Mouse (Mus musculus) forebrain, embryonic 14.5 days (tissue): ENCODE results near the gene Cdk4. TPM values are rescaled to one million over a fixed set of nuclear protein-coding genes. Genes with fewer than 3 reads are reported as not detected.

ENCODE experiments used
- ATAC-seq: fragments of 200-750 bp; cut with Nextera tagmentation; 2 replicates; pipeline ENCODE4 v1.8.0; 2017; ENCODE audit warnings: mild to moderate bottlenecking, moderate library complexity
- DNase-seq: peaks from one replicate; pipeline ENCODE4 v3.0.0-alpha.2; 2015; ENCODE audit warnings: low spot score
- H3K27ac ChIP-seq: fragments of 300-500 bp; sonication (generic); 2 replicates; pipeline ENCODE4 v1.5.1; 2014; ENCODE audit warnings: low read depth, mild to moderate bottlenecking, control low read depth, low read length, moderate library complexity
- H3K27me3 ChIP-seq: fragments of 300-500 bp; sonication (generic); replicated peaks from 2 replicates; pipeline ENCODE4 v1.6.1; 2014; ENCODE audit warnings: low read length, control low read depth, mixed read lengths; ENCODE audit not compliant: control insufficient read depth, insufficient read depth
- H3K36me3 ChIP-seq: fragments of 300-500 bp; sonication (generic); 2 replicates; pipeline ENCODE4 v1.6.1; 2014; ENCODE audit warnings: low read length, control low read depth; ENCODE audit not compliant: control insufficient read depth, insufficient read depth
- H3K4me1 ChIP-seq: fragments of 300-500 bp; sonication (generic); 2 replicates; pipeline ENCODE4 v1.6.1; 2014; ENCODE audit warnings: antibody characterized with exemption, low read length, control low read depth; ENCODE audit not compliant: control insufficient read depth, insufficient read depth
- H3K4me2 ChIP-seq: fragments of 300-500 bp; sonication (generic); 2 replicates; pipeline ENCODE4 v1.6.1; 2014; ENCODE audit warnings: mild to moderate bottlenecking, control low read depth, low read length
- H3K4me3 ChIP-seq: fragments of 300-500 bp; sonication (generic); 2 replicates; pipeline ENCODE4 v1.5.1; 2014; ENCODE audit warnings: low read depth, low read length, control low read depth
- H3K9ac ChIP-seq: fragments of 300-500 bp; sonication (generic); 2 replicates; pipeline ENCODE4 v1.6.1; 2014; ENCODE audit warnings: mild to moderate bottlenecking, low read length, control low read depth, moderate library complexity
- H3K9me3 ChIP-seq: fragments of 300-500 bp; sonication (generic); replicated peaks from 2 replicates; pipeline ENCODE4 v1.6.1; 2016; ENCODE audit warnings: low read length, control low read depth, mixed read lengths; ENCODE audit not compliant: control insufficient read depth
- WGBS: fragments of 180-500 bp; shearing (Covaris S2); extraction: QIAGEN DNeasy Blood & Tissue Kit; methylation state at CpG from one replicate; pipeline ENCODE4 v1.1.7; 2014; 5-methylcytosine and 5-hydroxymethylcytosine counted together
- polyA plus RNA-seq: library from polyadenylated mRNA; unstranded; fragments of >200 nt; fragmentation: Nextera tagmentation; extraction: Ambion mirVana; gene quantifications from 2 replicates; pipeline ENCODE4 v1.2.1, GENCODE M21; 2014

Gene Cdk4
- polyA plus RNA-seq, 1 experiment from 2014 or later: 2,468 TPM

DNA sequence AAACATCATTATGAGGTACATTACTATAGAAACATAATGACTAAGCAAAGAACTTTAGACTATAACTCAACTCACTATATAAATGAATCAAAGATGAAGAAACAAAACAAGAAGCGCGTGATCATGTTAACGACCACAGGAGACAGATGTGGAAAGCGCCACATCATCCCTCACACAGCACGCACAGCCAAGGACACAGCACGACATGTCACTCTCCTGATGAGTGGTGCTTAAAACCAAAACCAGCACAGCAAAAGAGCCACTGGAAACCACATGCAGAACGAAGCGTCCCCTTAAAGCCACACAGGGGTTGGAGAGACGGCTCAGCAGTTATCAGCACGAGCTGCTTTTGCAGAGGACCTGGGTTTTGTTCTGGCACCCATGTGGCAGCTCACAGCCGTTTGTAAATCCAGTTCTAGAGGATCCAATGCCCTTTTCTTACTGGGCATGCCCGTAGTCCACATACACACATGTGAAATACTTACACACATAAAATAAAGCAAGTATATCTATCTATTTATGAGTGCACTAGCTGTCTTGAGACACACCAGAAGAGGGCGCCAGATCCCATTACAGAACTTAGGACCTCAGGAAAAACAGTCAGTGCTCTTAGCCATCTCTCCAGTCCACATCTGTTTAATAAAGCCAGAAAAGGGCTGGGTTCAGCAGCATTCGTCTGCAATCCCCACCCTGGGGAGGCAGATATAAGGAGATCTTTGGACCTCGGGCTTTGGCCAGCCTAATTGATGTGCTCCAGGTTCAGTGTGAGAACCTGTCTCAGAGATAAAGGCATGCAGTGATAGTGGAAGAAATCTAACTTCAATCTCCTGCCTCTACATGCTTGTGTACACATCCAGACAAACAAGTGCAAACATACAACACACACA lies 47.9 kb downstream of the Cdk4 start:
- no peak for ATAC-seq
- Histone ChIP-seq H3K27me3 (no peaks in the 10 kb centered on the region), H3K9me3 (no peaks in the 10 kb centered on the region), H3K4me3 (no peak overlapping the region), H3K9ac (no peak overlapping the region), H3K36me3 (peaks cover 30% of the 10 kb centered on the region), H3K4me1 (no peaks in the 10 kb centered on the region), H3K4me2 (no peak overlapping the region), H3K27ac (no peak overlapping the region)
- 88% methylated on average over 15 of the region's 15 CpGs for WGBS
- no peak for DNase-seq

- Histone ChIP-seq H3K4me1 (no peaks in the 10 kb centered on the region), H3K9me3 (no peaks in the 10 kb centered on the region), H3K27me3 (no peaks in the 10 kb centered on the region), H3K4me3 (no peak overlapping the region), H3K36me3 (peaks cover 49% of the 10 kb centered on the region), H3K4me2 (no peak overlapping the region), H3K9ac (no peak overlapping the region), H3K27ac (no peak overlapping the region)
- DNase-seq: no peak
- WGBS: 95% methylated on average over 11 of the region's 11 CpGs
- no peak for ATAC-seq
Observed at GRCm38 (mm10) chr10:127114408-127114807, 51.1 kb downstream of the Cdk4 start.

DNA sequence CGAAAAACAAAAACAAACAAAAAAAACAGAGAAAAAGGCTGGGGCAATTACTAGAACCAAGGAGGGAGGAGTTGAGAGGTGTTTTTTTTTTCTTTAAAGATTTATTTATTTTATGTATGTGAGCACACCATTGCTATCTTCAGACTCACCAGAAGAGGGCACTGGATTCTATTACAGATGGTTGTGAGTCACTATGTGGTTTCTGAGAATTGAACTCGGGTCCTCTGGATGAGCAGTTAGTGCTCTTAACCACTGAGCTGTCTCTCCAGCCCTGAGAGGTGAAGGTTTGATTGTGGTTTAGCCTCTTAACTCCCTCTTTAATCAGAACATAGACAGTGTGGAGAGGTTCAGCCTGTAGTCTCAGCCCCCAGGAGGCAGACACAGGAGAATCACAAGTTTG lies 51.7 kb downstream of the Cdk4 start:
- ATAC-seq: no peak
- H3K4me1 ChIP-seq: no peaks in the 10 kb centered on the region
- H3K9ac ChIP-seq: no peak overlapping the region
- H3K27me3 ChIP-seq: no peaks in the 10 kb centered on the region
- 84% methylated on average over 2 of the region's 2 CpGs for WGBS
- no peak overlapping the region for H3K27ac ChIP-seq
- H3K4me3 ChIP-seq: no peak overlapping the region
- H3K9me3 ChIP-seq: no peaks in the 10 kb centered on the region
- H3K36me3 ChIP-seq: peaks cover 51% of the 10 kb centered on the region
- H3K4me2 ChIP-seq: no peak overlapping the region
- DNase-seq: peak; percentile 46

Other genes starting within 250 kb of the Cdk4 start
- gene Atp23, start 162.2 kb upstream of the Cdk4 start, polyA plus RNA-seq: 10.0 and 10.6 TPM in 2 replicates
- 30.2 and 34.5 TPM in 2 replicates for gene Ctdsp2, start 84.8 kb upstream of the Cdk4 start, polyA plus RNA-seq
- gene Avil, start 62.8 kb upstream of the Cdk4 start, polyA plus RNA-seq: 0.07 and 0.70 TPM in 2 replicates
- gene Tsfm, start 32.7 kb upstream of the Cdk4 start, polyA plus RNA-seq: 64.4 and 65.4 TPM in 2 replicates
- gene Mettl1, start 22.1 kb upstream of the Cdk4 start, polyA plus RNA-seq: 21.4 and 22.3 TPM in 2 replicates
- 0.06 TPM in 1 of 2 replicates, not detected in the other for gene Eef1akmt3, start 22.0 kb upstream of the Cdk4 start, polyA plus RNA-seq
- 0.09 TPM in 1 of 2 replicates, not detected in the other for gene Cyp27b1, start 15.3 kb upstream of the Cdk4 start, polyA plus RNA-seq
- gene March9, start 3.4 kb upstream of the Cdk4 start, polyA plus RNA-seq: 8.2 and 8.8 TPM in 2 replicates
- gene Tspan31, start 6.7 kb downstream of the Cdk4 start, polyA plus RNA-seq: 36.7 and 44.5 TPM in 2 replicates
- gene Agap2, start 11.8 kb downstream of the Cdk4 start, polyA plus RNA-seq: 3.9 and 4.7 TPM in 2 replicates
- gene Os9, start 57.6 kb downstream of the Cdk4 start, polyA plus RNA-seq: 53.0 and 66.3 TPM in 2 replicates
- 30.7 and 46.8 TPM in 2 replicates for gene B4galnt1, start 101.7 kb downstream of the Cdk4 start, polyA plus RNA-seq
- 0.69 and 0.95 TPM in 2 replicates for gene Slc26a10, start 117.1 kb downstream of the Cdk4 start, polyA plus RNA-seq
- gene Arhgef25, start 126.5 kb downstream of the Cdk4 start, polyA plus RNA-seq: 21.4 and 22.9 TPM in 2 replicates
- 148 and 187 TPM in 2 replicates for gene Dtx3, start 132.2 kb downstream of the Cdk4 start, polyA plus RNA-seq
- 15.3 and 17.4 TPM in 2 replicates for gene Pip4k2c, start 148.1 kb downstream of the Cdk4 start, polyA plus RNA-seq
- gene Kif5a, start 199.8 kb downstream of the Cdk4 start, polyA plus RNA-seq: 47.6 and 68.8 TPM in 2 replicates
- gene Dctn2, start 202.8 kb downstream of the Cdk4 start, polyA plus RNA-seq: 286 and 300 TPM in 2 replicates
- 8.4 and 11.2 TPM in 2 replicates for gene Mbd6, start 225.5 kb downstream of the Cdk4 start, polyA plus RNA-seq
- 124 and 135 TPM in 2 replicates for gene Mars, start 248.3 kb downstream of the Cdk4 start, polyA plus RNA-seq